Mouse (Mus musculus) intestine, embryonic 15.5 days (tissue): Measurements from ENCODE around the gene Siah2. TPM values are rescaled to one million over a fixed set of nuclear protein-coding genes. Genes with fewer than 3 reads are reported as not detected.

Source experiments
- ATAC-seq: fragments of 200-750 bp; cut with Nextera tagmentation; 2 replicates; pipeline ENCODE4 v1.8.0; 2017; ENCODE audit warnings: moderate TSS enrichment, moderate library complexity
- H3K27ac ChIP-seq: fragments of 300-500 bp; sonication (generic); 2 replicates; pipeline ENCODE4 v1.5.1; 2015; ENCODE audit warnings: mild to moderate bottlenecking, inconsistent platforms
- H3K27me3 ChIP-seq: fragments of 300-500 bp; sonication (generic); replicated peaks from 2 replicates; pipeline ENCODE4 v1.6.1; 2015; ENCODE audit warnings: inconsistent platforms
- H3K36me3 ChIP-seq: fragments of 300-500 bp; sonication (generic); 2 replicates; pipeline ENCODE4 v1.6.1; 2015; ENCODE audit warnings: inconsistent platforms
- H3K4me1 ChIP-seq: fragments of 300-500 bp; sonication (generic); replicated peaks from 2 replicates; pipeline ENCODE4 v1.6.1; 2015; ENCODE audit warnings: inconsistent platforms
- H3K4me2 ChIP-seq: fragments of 300-500 bp; sonication (generic); replicated peaks from 2 replicates; pipeline ENCODE4 v1.6.1; 2015; ENCODE audit warnings: mild to moderate bottlenecking, inconsistent platforms
- H3K4me3 ChIP-seq: fragments of 300-500 bp; sonication (generic); replicated peaks from 2 replicates; pipeline ENCODE4 v1.5.1; 2015; ENCODE audit warnings: inconsistent platforms
- H3K9ac ChIP-seq: fragments of 300-500 bp; sonication (generic); 2 replicates; pipeline ENCODE4 v1.6.1; 2015; ENCODE audit warnings: inconsistent platforms
- H3K9me3 ChIP-seq: fragments of 300-500 bp; sonication (generic); 2 replicates; pipeline ENCODE4 v1.6.1; 2016; ENCODE audit warnings: inconsistent platforms
- WGBS: fragments of 180-500 bp; shearing (Covaris S2); methylation state at CpG from one replicate; pipeline ENCODE4 v1.1.7; 2015; 5-methylcytosine and 5-hydroxymethylcytosine counted together
- polyA plus RNA-seq: library from polyadenylated mRNA; unstranded; fragments of >200 nt; fragmentation: Nextera tagmentation; extraction: Ambion mirVana; gene quantifications from 2 replicates; pipeline ENCODE4 v1.2.1, GENCODE M21; 2015

Gene Siah2
- polyA plus RNA-seq, 1 experiment from 2014 or later: 4.7 TPM

DNA sequence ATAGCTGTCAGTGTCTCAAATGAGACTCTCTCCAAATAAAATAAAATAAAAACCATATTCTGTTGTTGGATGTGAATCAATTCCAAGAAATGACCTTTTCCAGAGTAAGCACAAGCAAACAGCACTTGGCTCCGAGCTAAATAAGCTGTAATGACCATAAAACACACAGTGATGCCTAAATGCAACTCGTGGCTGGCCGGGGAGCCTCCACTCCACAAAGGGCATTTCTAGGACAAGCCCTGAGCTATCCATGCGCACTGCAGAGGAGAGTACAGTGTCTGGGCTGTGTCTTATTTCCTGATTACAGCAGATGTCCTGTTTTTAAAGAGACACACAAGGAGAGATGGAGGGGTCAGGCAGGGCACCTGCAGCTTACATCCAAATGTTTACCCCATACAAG lies 12.2 kb downstream of the Siah2 start:
- WGBS: 14% methylated on average over 4 of the region's 4 CpGs
- Histone ChIP-seq H3K27ac (no peak overlapping the region), H3K36me3 (no peaks in the 10 kb centered on the region), H3K9me3 (no peaks in the 10 kb centered on the region), H3K9ac (no peak overlapping the region), H3K4me3 (no peak overlapping the region), H3K27me3 (no peaks in the 10 kb centered on the region), H3K4me1 (peaks cover 37% of the 10 kb centered on the region), H3K4me2 (no peak overlapping the region)
- peak; percentile 28; the same call in 1 of the 2 replicates for ATAC-seq

GRCm38 (mm10) chr3:58678905-58679304 lies 13.3 kb downstream of the Siah2 start:
- Histone ChIP-seq H3K9ac (no peak overlapping the region), H3K9me3 (no peaks in the 10 kb centered on the region), H3K4me2 (no peak overlapping the region), H3K4me1 (peaks cover 37% of the 10 kb centered on the region), H3K27me3 (no peaks in the 10 kb centered on the region), H3K27ac (no peak overlapping the region), H3K4me3 (no peak overlapping the region), H3K36me3 (no peaks in the 10 kb centered on the region)
- ATAC-seq: no peak
- WGBS: 50% methylated on average over 2 of the region's 2 CpGs

DNA sequence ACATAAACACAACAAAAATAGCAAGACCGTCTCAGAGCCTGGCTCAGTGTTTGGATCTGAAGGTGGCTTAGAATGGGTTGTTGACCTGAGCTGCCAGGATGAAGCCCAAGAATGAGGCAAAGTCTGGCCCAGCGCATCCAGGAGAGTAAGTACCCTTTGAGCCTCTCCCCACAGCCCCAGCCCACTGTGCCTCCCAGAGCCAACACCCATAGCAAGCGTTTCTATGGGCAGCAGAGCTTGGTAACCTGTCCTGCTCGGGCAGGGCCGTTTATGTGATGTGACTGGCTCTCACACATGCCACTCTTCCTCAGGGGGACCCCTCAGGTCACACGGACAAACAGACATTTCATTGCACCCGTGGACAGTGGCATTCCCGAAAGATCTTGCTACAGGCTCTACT lies 13.8 kb downstream of the Siah2 start:
- Histone ChIP-seq H3K36me3 (no peaks in the 10 kb centered on the region), H3K4me1 (peaks cover 37% of the 10 kb centered on the region), H3K4me3 (no peak overlapping the region), H3K4me2 (no peak overlapping the region), H3K27ac (no peak overlapping the region), H3K9me3 (no peaks in the 10 kb centered on the region), H3K27me3 (no peaks in the 10 kb centered on the region), H3K9ac (no peak overlapping the region)
- WGBS: 46% methylated on average over 8 of the region's 8 CpGs
- 0 out of 2 replicates have a peak, but pooled peaks have one; percentile 14 for ATAC-seq

DNA sequence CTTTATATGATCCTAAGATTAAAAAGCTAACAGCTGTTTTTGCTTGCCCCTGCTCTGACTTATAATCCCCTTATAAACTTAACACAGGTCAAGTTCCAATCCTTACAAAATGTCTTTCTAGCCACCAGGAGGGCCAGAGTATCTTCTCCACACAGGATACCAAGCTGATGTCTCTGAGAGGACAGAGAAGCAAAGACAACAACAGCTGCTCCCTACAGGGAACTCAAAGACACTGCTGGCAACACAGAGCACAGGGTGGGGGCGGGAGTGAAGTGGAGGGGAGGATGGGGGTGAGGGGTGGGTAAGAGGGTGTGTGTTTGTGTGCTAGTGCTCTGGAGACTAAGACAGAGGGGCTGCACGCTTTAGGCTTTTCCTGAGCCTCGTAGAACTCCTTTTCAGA lies 14.6 kb downstream of the Siah2 start:
- H3K27ac ChIP-seq: no peak overlapping the region
- H3K4me1 ChIP-seq: peaks cover 37% of the 10 kb centered on the region
- no peaks in the 10 kb centered on the region for H3K36me3 ChIP-seq
- no peaks in the 10 kb centered on the region for H3K27me3 ChIP-seq
- no peak overlapping the region for H3K9ac ChIP-seq
- no peaks in the 10 kb centered on the region for H3K9me3 ChIP-seq
- H3K4me3 ChIP-seq: no peak overlapping the region
- 41% methylated on average over 3 of the region's 3 CpGs for WGBS
- ATAC-seq: no peak
- no peak overlapping the region for H3K4me2 ChIP-seq

GRCm38 (mm10) chr3:58673295-58673694 lies 18.9 kb downstream of the Siah2 start:
- WGBS: 89% methylated on average over 5 of the region's 5 CpGs
- no peak for ATAC-seq

GRCm38 (mm10) chr3:58672481-58673183 lies 19.6 kb downstream of the Siah2 start:
- Histone ChIP-seq H3K4me3 (no peak overlapping the region), H3K9ac (no peak overlapping the region), H3K27ac (no peak overlapping the region), H3K36me3 (no peaks in the 10 kb centered on the region), H3K4me1 (peaks cover 14% of the 10 kb centered on the region), H3K9me3 (no peaks in the 10 kb centered on the region), H3K4me2 (no peak overlapping the region), H3K27me3 (no peaks in the 10 kb centered on the region)
- 55% methylated on average over 4 of the region's 4 CpGs for WGBS
- 0 out of 2 replicates have a peak, but pooled peaks have one; percentile 20 for ATAC-seq

More at GRCm38 (mm10) chr3:58673295-58673694, 18.9 kb downstream of the Siah2 start:
- Histone ChIP-seq H3K36me3 (no peaks in the 10 kb centered on the region), H3K9ac (no peak overlapping the region), H3K27me3 (no peaks in the 10 kb centered on the region), H3K27ac (no peak overlapping the region), H3K9me3 (no peaks in the 10 kb centered on the region), H3K4me1 (peaks cover 15% of the 10 kb centered on the region), H3K4me2 (no peak overlapping the region), H3K4me3 (no peak overlapping the region)

DNA sequence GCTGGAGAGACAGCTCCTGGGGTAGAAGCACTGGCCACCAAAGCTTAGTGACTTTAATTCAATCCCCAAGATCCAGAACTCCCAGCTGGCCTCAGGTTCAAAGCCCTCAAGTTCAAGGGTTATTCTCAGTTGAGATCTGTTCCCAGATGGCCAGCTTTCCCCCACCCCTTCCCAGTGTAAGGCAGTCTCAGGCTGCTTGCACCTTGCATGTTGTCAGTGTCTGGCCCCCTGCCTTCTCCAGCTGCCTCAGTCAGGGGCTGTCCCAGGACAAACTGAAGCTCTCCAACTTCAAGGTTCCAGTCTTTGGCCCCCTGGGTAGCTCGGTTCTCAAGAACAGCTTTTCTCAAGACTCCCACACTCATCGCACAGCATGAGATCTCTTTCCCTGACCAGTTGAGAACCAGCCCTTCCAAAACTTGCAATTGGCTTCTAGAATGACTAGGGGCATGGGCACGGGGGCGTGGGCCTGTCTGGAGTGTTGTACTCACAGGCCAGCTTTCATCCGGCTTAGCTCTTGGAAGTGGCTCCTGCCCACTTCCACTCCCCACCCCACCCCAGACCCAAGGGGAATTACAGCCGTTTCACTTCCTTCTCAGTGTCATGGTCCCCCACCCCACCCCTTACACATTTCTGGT lies 20.5 kb downstream of the Siah2 start:
- no peak overlapping the region for H3K9ac ChIP-seq
- H3K4me2 ChIP-seq: no peak overlapping the region
- peaks cover 6% of the 10 kb centered on the region for H3K4me1 ChIP-seq
- WGBS: 59% methylated on average over 6 of the region's 6 CpGs
- peak; percentile 45; the same call in 1 of the 2 replicates for ATAC-seq
- H3K36me3 ChIP-seq: no peaks in the 10 kb centered on the region
- no peak overlapping the region for H3K27ac ChIP-seq
- H3K27me3 ChIP-seq: no peaks in the 10 kb centered on the region
- H3K9me3 ChIP-seq: no peaks in the 10 kb centered on the region
- no peak overlapping the region for H3K4me3 ChIP-seq

DNA sequence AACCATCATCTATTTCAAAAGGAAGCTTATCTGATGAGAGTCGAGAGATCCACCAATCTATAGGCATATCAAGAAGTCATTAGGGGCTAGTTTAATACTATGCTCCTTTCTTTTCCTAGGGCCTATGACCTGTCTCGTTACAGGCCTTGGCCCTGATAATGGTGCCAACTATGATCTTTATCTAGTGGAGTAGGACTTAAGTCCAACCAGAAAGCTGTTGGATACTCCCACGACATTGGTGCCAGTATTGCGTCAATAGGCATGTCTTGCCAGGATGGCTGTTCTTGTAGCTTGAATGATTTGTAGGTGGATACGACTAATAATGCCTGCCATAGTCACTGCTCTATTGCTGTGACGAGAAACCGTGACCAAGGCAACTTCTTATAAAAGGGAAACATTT lies 28.2 kb downstream of the Siah2 start:
- H3K27me3 ChIP-seq: no peaks in the 10 kb centered on the region
- no peak overlapping the region for H3K4me3 ChIP-seq
- H3K4me2 ChIP-seq: no peak overlapping the region
- no peak overlapping the region for H3K9ac ChIP-seq
- H3K9me3 ChIP-seq: no peaks in the 10 kb centered on the region
- no peaks in the 10 kb centered on the region for H3K36me3 ChIP-seq
- H3K4me1 ChIP-seq: no peaks in the 10 kb centered on the region
- H3K27ac ChIP-seq: no peak overlapping the region
- WGBS: 90% methylated on average over 7 of the region's 7 CpGs
- no peak for ATAC-seq

DNA sequence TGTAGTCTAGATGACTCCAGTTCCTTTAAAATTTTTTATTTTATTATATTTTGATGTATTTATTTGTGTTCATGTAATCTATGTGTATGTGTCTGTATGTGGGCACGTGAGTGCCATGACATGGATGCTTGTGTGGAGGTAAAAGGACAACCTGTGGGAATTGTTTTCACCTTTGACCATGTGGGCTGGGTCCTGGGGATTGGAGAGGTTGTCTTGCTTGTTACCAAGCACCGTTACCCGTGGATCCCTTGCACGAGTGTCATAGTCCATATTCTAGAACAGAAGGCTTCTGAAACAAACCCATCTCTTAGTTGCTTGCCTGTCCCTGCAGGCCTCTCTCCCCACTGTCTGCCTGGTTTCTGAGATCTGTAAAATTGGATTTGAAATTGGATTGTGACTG lies 31.6 kb downstream of the Siah2 start:
- Histone ChIP-seq H3K9me3 (no peaks in the 10 kb centered on the region), H3K36me3 (no peaks in the 10 kb centered on the region), H3K9ac (no peak overlapping the region), H3K4me1 (no peaks in the 10 kb centered on the region), H3K27me3 (no peaks in the 10 kb centered on the region), H3K27ac (no peak overlapping the region), H3K4me3 (no peak overlapping the region), H3K4me2 (no peak overlapping the region)
- 88% methylated on average over 4 of the region's 4 CpGs for WGBS
- ATAC-seq: no peak

DNA sequence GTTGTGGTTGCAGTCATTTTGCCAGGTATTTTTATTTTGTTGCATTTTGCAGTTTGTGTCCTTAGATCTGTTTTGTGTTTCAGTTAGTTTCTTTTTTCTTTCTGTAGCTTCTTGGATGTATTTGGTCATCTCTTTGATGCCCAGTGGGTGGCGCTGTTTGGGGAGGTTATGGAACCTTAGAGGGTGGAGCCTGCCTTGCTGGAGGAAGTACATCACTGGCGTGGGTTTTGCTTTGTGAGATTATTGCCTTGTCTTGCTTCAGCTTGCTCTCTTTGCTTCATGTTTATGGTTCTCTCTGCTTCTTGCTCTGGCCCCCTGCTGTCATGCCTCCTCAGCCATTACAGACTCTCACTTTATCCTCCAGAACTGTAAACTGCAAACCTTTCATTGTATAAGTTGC lies 34.8 kb downstream of the Siah2 start:
- no peak for ATAC-seq
- Histone ChIP-seq H3K4me1 (no peaks in the 10 kb centered on the region), H3K4me3 (no peak overlapping the region), H3K27me3 (no peaks in the 10 kb centered on the region), H3K9me3 (no peaks in the 10 kb centered on the region), H3K4me2 (no peak overlapping the region), H3K9ac (no peak overlapping the region), H3K27ac (no peak overlapping the region), H3K36me3 (no peaks in the 10 kb centered on the region)
- 20% methylated on average over 2 of the region's 2 CpGs for WGBS

DNA sequence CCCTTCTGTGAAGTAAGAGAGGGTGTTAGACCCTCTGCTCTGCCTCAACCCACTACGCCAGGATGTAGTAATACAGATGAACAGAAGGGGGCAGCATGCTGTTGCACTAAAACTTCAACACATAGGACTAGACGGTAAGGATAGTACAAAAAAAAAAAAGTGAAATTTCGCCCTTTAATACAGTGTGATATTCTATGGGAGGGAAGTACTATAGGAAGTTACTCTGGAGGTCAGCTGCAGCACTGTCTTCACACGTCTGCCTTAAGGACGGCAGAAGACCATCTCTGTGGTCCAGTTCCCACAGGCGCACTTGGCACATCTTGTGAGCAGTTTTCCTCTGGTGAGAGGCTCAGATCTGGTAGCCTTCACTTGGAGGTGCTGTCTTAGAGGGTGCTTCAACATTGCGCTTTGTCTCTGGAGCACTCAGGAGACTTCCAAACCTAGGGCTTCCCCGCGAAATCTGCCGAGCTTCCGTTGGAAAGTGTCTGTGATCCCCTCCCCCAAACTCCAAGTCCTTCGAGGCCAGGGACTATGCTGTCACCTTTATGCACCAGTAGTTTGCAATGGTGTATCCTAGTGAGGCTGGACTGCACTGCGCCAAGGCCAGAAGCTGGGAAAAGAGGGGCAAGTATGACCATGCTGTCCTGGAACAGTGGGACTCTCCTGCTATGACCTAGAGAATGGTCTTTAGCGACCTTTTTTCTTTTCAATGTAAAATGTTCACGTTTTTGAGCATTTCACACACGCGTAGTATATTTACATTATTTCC lies 36.7 kb downstream of the Siah2 start:
- H3K4me2 ChIP-seq: no peak overlapping the region
- no peak overlapping the region for H3K9ac ChIP-seq
- H3K4me3 ChIP-seq: no peak overlapping the region
- 53% methylated on average over 17 of the region's 17 CpGs for WGBS
- H3K27ac ChIP-seq: no peak overlapping the region
- no peaks in the 10 kb centered on the region for H3K4me1 ChIP-seq
- no peaks in the 10 kb centered on the region for H3K36me3 ChIP-seq
- ATAC-seq: peak; percentile 67; the same call in 1 of the 2 replicates
- H3K9me3 ChIP-seq: no peaks in the 10 kb centered on the region
- H3K27me3 ChIP-seq: no peaks in the 10 kb centered on the region

DNA sequence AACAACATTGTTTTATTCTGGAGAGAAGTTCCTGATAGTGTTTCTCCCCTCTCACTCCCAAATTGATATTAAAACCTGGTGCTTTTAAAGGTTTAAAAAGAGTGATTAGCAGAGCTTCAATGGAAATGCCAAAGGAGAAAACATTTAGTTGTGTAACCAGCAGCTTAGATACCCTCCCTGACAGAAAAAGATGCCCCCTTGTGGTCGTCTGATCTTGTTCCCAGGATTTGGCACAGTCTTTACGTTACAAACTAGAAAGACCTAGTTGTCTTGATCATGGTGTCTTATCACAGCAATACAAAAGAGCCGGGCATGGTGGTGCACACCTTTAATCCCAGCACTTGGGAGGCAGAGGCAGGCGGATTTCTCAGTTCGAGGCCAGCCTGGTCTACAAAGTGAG lies 38.3 kb downstream of the Siah2 start:
- no peak for ATAC-seq

More for the DNA sequence above, 38.3 kb downstream of the Siah2 start:
- Histone ChIP-seq H3K4me1 (no peaks in the 10 kb centered on the region), H3K9me3 (no peaks in the 10 kb centered on the region), H3K9ac (no peak overlapping the region), H3K4me2 (no peak overlapping the region), H3K27ac (no peak overlapping the region), H3K4me3 (no peak overlapping the region), H3K27me3 (no peaks in the 10 kb centered on the region), H3K36me3 (no peaks in the 10 kb centered on the region)
- 66% methylated on average over 5 of the region's 5 CpGs for WGBS
